Mouse (Mus musculus): ENCODE measurements at regions not wholly inside any gene's neighbourhood (a gene's known extent, or its start where the extent isn't known, plus 50 kb on each side); places are given as distances from the start of the nearest gene placed in this dataset.
A peak's percentile ranks its signal among the peaks of the same experiment; 100 is the strongest.

DNA sequence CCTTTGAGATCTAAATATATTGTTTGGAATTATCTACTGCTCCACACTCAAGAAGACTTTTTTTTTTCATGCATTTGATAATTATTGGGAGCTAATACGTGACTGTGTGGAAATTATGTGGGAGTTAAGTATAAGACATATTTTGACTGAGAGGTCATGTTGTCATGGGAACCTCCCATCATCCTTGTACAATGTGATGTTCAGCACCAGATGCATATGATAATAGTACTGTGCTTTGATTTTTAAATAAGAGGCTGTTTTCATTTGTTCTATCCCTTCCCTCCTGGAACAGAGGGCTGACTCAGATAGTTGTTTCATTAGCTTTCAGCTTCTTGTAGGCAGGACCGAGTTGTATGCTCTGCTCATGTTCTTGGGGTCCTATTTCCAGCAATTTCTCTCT is 190.6 kb upstream of the Malrd1 start:
- peak; percentile 5 for DNase-seq (ENCODE audit: low spot score)

DNA sequence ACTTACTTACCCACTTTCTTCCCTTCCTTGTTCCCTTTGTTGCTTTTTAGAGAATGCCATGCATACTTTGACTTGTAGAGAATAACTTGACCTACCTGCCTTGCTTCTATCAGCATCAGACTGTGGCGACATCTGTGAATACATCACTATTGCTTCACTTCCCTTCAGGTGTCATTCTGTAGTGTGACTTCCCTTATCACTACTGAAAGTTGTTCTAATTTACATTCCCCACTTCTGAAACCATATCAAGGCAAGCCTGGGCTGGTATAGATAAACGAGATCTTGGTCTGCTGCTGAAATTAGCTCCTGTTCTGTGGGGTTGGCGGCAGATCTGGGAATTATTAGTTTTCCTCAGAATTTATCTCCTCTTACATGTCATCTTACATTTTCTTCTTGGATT is 178.3 kb upstream of the Malrd1 start:
- no peak for DNase-seq (ENCODE audit: low spot score)
